Mouse (Mus musculus): Measurements from ENCODE around the gene Rbfox3.

DNA sequence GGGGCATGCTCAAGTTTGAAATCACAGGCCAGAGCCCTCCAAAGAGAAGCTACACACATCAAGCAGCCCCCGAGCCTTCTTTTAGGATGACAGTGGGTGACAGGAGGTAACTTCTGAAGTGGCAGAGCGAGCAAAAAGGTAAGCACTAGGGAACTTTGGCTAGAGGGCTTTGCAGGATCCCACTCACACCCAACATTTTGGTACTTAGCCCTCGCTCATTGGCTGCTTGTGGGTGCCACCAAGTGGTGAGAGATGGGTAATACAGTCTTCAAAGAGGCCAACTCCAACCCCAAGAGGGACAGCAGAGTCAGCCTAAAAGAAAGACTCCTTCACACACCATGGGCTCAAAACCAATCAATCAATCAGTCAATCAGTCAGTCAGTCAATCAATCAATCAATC lies 168.6 kb downstream of the Rbfox3 start:
- TF ChIP-seq GATA1 (IDR thresholded peaks at IDR 0.05; ENCODE audit: borderline replicate concordance, low read length) (no peak), FLI1 (IDR thresholded peaks at IDR 0.05; ENCODE audit: low read length) (no peak)
